Mouse (Mus musculus) neural tube, embryonic 14.5 days (tissue): Measurements from ENCODE around the gene Scarf2. TPM values are rescaled to one million over a fixed set of nuclear protein-coding genes. Genes with fewer than 3 reads are reported as not detected.

Source experiments
- ATAC-seq: fragments of 200-750 bp; cut with Nextera tagmentation; 2 replicates; pipeline ENCODE4 v1.8.0; 2017; ENCODE audit warnings: low read depth, mild to moderate bottlenecking, moderate TSS enrichment, moderate library complexity
- H3K27ac ChIP-seq: fragments of 300-500 bp; sonication (generic); 2 replicates; pipeline ENCODE4 v1.5.1; 2014; ENCODE audit warnings: low read depth, mild to moderate bottlenecking, control low read depth, low read length, moderate library complexity, mixed read lengths
- H3K27me3 ChIP-seq: fragments of 300-500 bp; sonication (generic); 2 replicates; pipeline ENCODE4 v1.6.1; 2014; ENCODE audit warnings: low read length; ENCODE audit not compliant: control insufficient read depth, insufficient read depth
- H3K36me3 ChIP-seq: fragments of 300-500 bp; sonication (generic); 2 replicates; pipeline ENCODE4 v1.6.1; 2014; ENCODE audit warnings: low read length, mixed read lengths; ENCODE audit not compliant: control insufficient read depth, insufficient read depth
- H3K4me1 ChIP-seq: fragments of 300-500 bp; sonication (generic); 2 replicates; pipeline ENCODE4 v1.6.1; 2014; ENCODE audit warnings: low read length; ENCODE audit not compliant: control insufficient read depth, insufficient read depth
- H3K4me2 ChIP-seq: fragments of 300-500 bp; sonication (generic); 2 replicates; pipeline ENCODE4 v1.6.1; 2014; ENCODE audit warnings: mild to moderate bottlenecking, low read depth, low read length, control low read depth
- H3K4me3 ChIP-seq: fragments of 300-500 bp; sonication (generic); 2 replicates; pipeline ENCODE4 v1.5.1; 2014; ENCODE audit warnings: low read depth, low read length, control low read depth, mixed read lengths
- H3K9ac ChIP-seq: fragments of 300-500 bp; sonication (generic); replicated peaks from 2 replicates; pipeline ENCODE4 v1.6.1; 2014; ENCODE audit warnings: low read depth, mild to moderate bottlenecking, control low read depth, low read length, mixed read lengths
- H3K9me3 ChIP-seq: fragments of 300-500 bp; sonication (generic); 2 replicates; pipeline ENCODE4 v1.6.1; 2016; ENCODE audit warnings: low read length; ENCODE audit not compliant: control insufficient read depth
- WGBS: fragments of 180-500 bp; shearing (Covaris S2); extraction: QIAGEN DNeasy Blood & Tissue Kit; methylation state at CpG from one replicate; pipeline ENCODE4 v1.1.7; 2014; 5-methylcytosine and 5-hydroxymethylcytosine counted together
- polyA plus RNA-seq: library from polyadenylated mRNA; unstranded; fragments of >200 nt; fragmentation: Nextera tagmentation; extraction: Ambion mirVana; gene quantifications from 2 replicates; pipeline ENCODE4 v1.2.1, GENCODE M21; 2014

Scarf2 gene
- polyA plus RNA-seq, 1 experiment from 2014 or later: 0.95 TPM

DNA sequence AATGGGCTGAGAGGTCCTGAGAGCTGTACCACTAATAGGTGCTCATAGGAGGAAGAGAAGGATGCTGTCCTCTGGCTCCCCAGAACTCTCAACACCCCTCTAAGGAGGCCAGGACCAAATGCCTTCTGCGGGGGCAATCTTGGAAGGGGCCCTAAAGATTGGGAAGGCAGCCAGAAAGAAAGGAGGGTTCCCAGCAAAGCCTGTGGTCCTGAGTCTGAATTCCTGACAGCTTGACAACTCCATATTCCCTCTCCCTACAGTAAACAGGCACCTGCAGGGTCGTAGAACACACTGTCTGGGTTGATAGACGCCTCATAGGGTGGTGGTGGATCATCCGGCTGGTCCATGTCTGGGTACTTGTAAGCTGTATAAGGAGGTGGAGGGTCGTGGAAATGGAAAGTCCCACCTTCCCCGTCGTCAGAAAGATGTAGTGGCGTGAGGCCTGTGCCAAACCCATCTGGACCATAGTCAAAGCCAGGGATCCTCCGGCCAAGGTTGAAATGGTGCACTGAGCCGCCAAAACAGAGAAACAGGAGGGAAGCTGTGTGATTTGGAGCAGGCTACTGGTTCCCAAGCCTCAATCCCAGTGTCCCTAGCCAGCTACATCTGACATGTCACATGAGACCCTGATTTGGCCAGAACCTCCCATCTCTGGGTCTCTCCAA lies 46.8 kb downstream of the Scarf2 start:
- H3K4me3 ChIP-seq: no peak overlapping the region
- no peaks in the 10 kb centered on the region for H3K27me3 ChIP-seq
- H3K9me3 ChIP-seq: no peaks in the 10 kb centered on the region
- no peak for ATAC-seq
- no peak overlapping the region for H3K9ac ChIP-seq
- H3K36me3 ChIP-seq: peaks cover 76% of the 10 kb centered on the region
- WGBS: 95% methylated on average over 10 of the region's 10 CpGs
- no peaks in the 10 kb centered on the region for H3K4me1 ChIP-seq
- no peak overlapping the region for H3K27ac ChIP-seq
- H3K4me2 ChIP-seq: no peak overlapping the region

DNA sequence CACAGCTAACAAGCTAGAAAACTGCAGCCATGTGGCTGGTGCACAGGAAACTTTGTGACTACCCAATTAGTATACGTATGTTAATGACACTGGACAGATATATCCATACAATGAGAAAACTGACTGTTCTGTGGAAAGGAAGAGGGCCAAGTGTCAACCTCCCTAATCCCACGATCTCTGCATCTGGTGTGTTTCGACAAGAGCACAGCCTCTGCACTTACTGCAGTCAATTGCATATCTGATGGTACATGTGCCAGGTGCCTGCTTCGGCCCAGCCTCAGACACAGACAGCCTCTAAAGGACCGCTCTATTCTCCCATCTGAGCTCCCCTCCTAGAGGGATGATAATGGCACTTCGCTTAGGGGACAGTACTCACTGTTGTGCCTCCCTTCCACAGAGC lies 51.3 kb downstream of the Scarf2 start:
- no peak for ATAC-seq
- Histone ChIP-seq H3K4me2 (no peak overlapping the region), H3K9ac (no peak overlapping the region), H3K4me3 (no peak overlapping the region), H3K4me1 (no peaks in the 10 kb centered on the region), H3K27me3 (no peaks in the 10 kb centered on the region), H3K27ac (no peak overlapping the region), H3K9me3 (no peaks in the 10 kb centered on the region), H3K36me3 (peaks cover 65% of the 10 kb centered on the region)
- WGBS: 96% methylated on average over 6 of the region's 6 CpGs

DNA sequence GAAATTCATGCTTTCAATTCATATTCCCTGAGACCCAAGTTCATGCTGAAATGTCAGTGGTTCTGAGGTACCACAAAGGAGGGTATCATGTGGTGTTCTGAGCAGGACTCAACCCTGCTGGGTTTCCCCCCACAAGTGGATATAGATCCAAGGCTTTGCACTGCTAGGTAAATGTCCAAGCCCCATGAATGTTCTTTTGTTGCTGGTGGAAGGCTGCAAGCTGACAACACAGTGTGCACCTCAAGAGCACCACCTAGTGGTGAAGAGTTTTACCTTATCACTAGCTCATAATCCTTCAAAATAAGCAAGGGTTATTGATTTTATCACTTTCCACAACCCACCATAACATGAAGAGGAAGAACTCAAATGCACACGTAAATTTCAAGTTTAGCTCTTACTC lies 51.8 kb downstream of the Scarf2 start:
- ATAC-seq: peak; percentile 81; the same call in 1 of the 2 replicates
- H3K27me3 ChIP-seq: no peaks in the 10 kb centered on the region
- H3K27ac ChIP-seq: 0 out of 2 replicates have a peak overlapping the region, but pooled peaks have one; percentile 30
- H3K9me3 ChIP-seq: no peaks in the 10 kb centered on the region
- no peak overlapping the region for H3K9ac ChIP-seq
- H3K4me1 ChIP-seq: no peaks in the 10 kb centered on the region
- 20% methylated on average over 1 of the region's 1 CpGs for WGBS
- H3K4me2 ChIP-seq: no peak overlapping the region
- H3K4me3 ChIP-seq: no peak overlapping the region
- H3K36me3 ChIP-seq: peaks cover 62% of the 10 kb centered on the region

DNA sequence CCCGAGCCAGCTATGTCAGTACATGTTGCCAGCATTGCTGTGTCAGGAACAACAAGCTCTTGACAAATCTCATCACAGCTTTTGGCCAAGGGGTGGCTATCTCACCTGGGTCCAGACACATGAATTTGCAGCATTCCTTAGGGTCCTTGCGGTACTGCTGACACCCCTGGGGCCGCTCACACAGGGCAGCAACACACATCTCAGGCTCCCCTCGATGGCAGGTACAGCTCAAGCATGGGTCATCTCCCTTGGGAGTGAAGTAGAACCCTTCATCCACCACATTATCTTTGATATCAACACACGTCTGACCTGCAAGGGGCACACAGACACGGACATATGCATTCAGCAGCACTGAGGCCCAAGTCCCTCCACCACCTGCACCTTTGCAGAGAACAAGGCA lies 52.4 kb downstream of the Scarf2 start:
- H3K27ac ChIP-seq: no peak overlapping the region
- H3K4me3 ChIP-seq: no peak overlapping the region
- 89% methylated on average over 6 of the region's 6 CpGs for WGBS
- no peaks in the 10 kb centered on the region for H3K9me3 ChIP-seq
- no peaks in the 10 kb centered on the region for H3K27me3 ChIP-seq
- no peak overlapping the region for H3K4me2 ChIP-seq
- no peak overlapping the region for H3K9ac ChIP-seq
- H3K36me3 ChIP-seq: peaks cover 56% of the 10 kb centered on the region
- 0 out of 2 replicates have a peak, but pooled peaks have one; percentile 34 for ATAC-seq
- H3K4me1 ChIP-seq: no peaks in the 10 kb centered on the region

DNA sequence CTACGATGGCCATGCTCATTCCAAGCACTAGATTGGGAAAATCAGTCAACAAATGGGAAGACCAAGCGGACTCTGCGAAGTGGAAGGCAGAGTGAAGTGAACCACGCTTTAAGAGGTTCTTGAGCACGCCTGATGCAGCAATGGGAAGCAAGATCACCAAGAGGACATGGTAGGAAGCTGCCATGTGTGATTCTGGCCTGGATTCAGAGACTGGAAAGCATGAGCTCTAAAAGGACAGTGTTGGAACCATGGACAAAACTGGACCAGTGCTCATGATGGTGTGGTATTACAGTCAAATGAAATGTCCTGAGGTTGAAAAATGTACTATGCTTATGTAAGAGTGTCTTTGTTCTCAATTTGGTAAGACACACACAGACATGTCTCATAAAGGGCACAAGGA lies 54.2 kb downstream of the Scarf2 start:
- Histone ChIP-seq H3K36me3 (peaks cover 52% of the 10 kb centered on the region), H3K4me2 (no peak overlapping the region)

DNA sequence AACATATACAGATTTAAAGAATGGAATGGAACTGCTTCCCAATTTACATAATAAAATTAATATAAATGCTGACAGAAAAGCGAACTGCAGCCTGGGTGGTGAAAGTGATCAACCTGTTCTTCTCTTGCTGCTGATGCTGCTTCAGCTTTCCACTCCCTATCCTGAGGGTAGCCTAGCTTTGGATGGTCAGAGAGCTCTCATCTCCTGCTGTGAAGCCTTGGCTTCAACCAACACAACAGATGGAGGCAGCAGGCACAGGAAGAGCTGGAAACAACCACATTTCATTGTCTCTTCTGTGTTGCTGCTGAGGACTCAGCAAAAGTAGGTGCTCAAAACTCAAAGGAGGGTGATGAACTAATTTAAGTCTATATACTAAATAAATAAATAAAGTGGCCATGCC lies 54.8 kb downstream of the Scarf2 start:
- H3K4me3 ChIP-seq: no peak overlapping the region
- 95% methylated on average over 1 of the region's 1 CpGs for WGBS
- peaks cover 52% of the 10 kb centered on the region for H3K36me3 ChIP-seq
- ATAC-seq: no peak
- no peaks in the 10 kb centered on the region for H3K4me1 ChIP-seq
- no peak overlapping the region for H3K27ac ChIP-seq
- H3K27me3 ChIP-seq: no peaks in the 10 kb centered on the region
- H3K9ac ChIP-seq: no peak overlapping the region
- no peaks in the 10 kb centered on the region for H3K9me3 ChIP-seq
- H3K4me2 ChIP-seq: no peak overlapping the region

More for the DNA sequence above, 54.2 kb downstream of the Scarf2 start:
- Histone ChIP-seq H3K27ac (no peak overlapping the region), H3K4me3 (no peak overlapping the region), H3K9ac (no peak overlapping the region), H3K9me3 (no peaks in the 10 kb centered on the region), H3K27me3 (no peaks in the 10 kb centered on the region), H3K4me1 (no peaks in the 10 kb centered on the region)
- 96% methylated on average over 5 of the region's 5 CpGs for WGBS
- no peak for ATAC-seq

DNA sequence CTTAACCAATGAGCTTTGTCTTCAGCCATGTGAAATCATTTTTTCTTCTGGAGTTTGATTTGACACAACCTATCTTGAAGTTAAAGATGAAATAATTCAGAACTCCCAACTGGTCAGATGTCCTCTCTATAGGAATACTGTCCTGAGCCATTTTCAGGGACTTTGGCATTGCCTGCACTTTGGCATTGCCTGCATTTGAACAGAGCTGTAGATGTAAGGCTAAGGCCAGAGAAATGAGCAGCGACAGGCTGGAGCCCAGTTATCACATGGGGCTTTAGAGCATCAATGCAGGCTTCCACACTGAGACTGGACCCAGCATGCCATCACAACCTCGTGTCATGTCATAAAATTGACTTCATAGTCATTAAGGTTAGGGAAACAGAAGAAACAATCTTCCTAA lies 56.2 kb downstream of the Scarf2 start:
- 85% methylated on average over 2 of the region's 2 CpGs for WGBS
- Histone ChIP-seq H3K4me2 (no peak overlapping the region), H3K4me1 (no peaks in the 10 kb centered on the region), H3K27me3 (no peaks in the 10 kb centered on the region), H3K27ac (no peak overlapping the region), H3K9me3 (no peaks in the 10 kb centered on the region), H3K9ac (no peak overlapping the region), H3K4me3 (no peak overlapping the region), H3K36me3 (peaks cover 54% of the 10 kb centered on the region)
- no peak for ATAC-seq

DNA sequence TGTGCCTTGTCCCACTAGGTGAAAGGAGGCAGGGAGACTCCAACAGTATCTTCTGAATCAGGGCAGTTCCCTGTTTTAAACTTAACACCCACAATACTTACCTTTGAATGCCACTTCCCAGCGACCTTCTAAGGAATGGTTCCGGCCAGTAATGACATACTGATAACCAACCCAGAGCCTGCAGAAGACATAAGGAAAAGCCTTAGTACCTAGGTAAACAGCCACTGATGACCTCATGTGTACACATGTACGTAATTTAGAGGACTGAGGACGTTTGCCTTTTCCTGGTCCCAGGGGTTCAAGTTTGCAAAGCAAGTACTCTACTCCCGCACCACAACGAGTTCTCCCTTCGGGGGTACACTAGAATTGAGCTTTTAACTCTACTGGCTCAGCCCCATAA lies 60.1 kb downstream of the Scarf2 start:
- H3K27ac ChIP-seq: no peak overlapping the region
- WGBS: 95% methylated on average over 7 of the region's 7 CpGs
- no peaks in the 10 kb centered on the region for H3K4me1 ChIP-seq
- H3K9me3 ChIP-seq: no peaks in the 10 kb centered on the region
- no peak overlapping the region for H3K4me2 ChIP-seq
- H3K27me3 ChIP-seq: no peaks in the 10 kb centered on the region
- peaks cover 42% of the 10 kb centered on the region for H3K36me3 ChIP-seq
- ATAC-seq: no peak
- no peak overlapping the region for H3K4me3 ChIP-seq
- no peak overlapping the region for H3K9ac ChIP-seq
